Mouse (Mus musculus): Measurements from ENCODE around the gene Gm20696. TPM values are rescaled to one million over a fixed set of nuclear protein-coding genes. Genes with fewer than 3 reads are reported as not detected.

Gene Gm20696
- polyA plus RNA-seq, 1 experiment = not detected

DNA sequence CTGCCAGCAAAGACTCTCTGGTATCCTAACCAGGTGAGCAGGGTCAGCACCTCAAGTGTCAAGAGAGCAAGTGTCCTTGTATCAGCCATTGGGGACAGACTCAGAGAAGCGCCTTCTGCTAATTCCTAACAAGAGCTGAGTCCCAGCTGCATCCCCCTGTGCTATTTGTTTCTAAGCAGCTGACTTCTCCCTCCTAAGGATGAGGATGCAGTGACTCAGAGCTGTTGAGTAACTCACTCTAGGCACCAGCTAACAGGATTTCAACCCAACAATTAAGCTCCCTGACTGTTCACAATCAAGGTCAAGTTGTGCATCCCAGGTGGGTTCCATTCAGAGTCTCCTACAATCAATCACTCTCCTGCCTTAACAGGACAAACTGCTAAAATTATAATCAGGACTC is 49.2 kb downstream of the Gm20696 start:
- TF ChIP-seq GATA1 (IDR thresholded peaks at IDR 0.05; ENCODE audit: borderline replicate concordance, low read length) = no peak
- no peak for TF ChIP-seq FLI1 (IDR thresholded peaks at IDR 0.05; ENCODE audit: low read length)
- Histone ChIP-seq H3K36me3 (replicated peaks; ENCODE audit: low read length) (no peaks in the 10 kb centered on the region), H3K4me1 (peaks cover 3% of the 10 kb centered on the region; the same call in 1 of the 2 replicates)

DNA sequence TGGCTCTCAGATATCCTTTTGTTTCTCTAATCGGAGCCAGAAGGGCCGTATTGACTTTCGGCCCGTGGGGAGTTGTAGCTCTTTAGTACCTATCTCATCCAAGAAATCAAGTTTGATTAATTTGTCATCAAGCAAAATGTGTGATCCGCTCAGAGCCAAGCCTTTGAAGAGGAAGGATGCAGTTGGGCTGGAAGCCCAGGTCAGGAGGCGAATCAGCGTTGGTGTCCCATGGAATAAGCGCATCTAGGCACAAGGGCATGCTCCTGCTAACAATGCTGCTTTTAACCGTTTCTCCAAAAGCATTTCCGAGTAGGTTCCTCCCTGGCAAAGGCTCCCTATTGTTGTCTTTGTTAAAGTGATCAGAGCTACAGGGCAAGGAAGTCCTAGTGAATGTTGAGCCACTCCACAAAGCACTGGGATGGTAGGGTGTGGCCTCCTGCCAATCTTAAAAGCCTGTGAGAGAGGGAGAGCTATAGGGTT is 51.3 kb downstream of the Gm20696 start:
- no peaks in the 10 kb centered on the region for H3K9me3 ChIP-seq
- no peaks in the 10 kb centered on the region for H3K36me3 ChIP-seq (replicated peaks; ENCODE audit: low read length)
- peaks cover 6% of the 10 kb centered on the region for H3K27me3 ChIP-seq (replicated peaks)
- peaks cover 3% of the 10 kb centered on the region; the same call in 1 of the 2 replicates for H3K4me1 ChIP-seq
- H3K4me3 ChIP-seq (replicated peaks) = no peak overlapping the region
- TF ChIP-seq FLI1 (IDR thresholded peaks at IDR 0.05; ENCODE audit: low read length) (no peak), GATA1 (IDR thresholded peaks at IDR 0.05; ENCODE audit: borderline replicate concordance, low read length) (no peak)

More for the DNA sequence above, 49.2 kb downstream of the Gm20696 start:
- Histone ChIP-seq H3K9me3 (no peaks in the 10 kb centered on the region), H3K27me3 (replicated peaks) (peaks cover 6% of the 10 kb centered on the region), H3K4me3 (replicated peaks) (no peak overlapping the region)

DNA sequence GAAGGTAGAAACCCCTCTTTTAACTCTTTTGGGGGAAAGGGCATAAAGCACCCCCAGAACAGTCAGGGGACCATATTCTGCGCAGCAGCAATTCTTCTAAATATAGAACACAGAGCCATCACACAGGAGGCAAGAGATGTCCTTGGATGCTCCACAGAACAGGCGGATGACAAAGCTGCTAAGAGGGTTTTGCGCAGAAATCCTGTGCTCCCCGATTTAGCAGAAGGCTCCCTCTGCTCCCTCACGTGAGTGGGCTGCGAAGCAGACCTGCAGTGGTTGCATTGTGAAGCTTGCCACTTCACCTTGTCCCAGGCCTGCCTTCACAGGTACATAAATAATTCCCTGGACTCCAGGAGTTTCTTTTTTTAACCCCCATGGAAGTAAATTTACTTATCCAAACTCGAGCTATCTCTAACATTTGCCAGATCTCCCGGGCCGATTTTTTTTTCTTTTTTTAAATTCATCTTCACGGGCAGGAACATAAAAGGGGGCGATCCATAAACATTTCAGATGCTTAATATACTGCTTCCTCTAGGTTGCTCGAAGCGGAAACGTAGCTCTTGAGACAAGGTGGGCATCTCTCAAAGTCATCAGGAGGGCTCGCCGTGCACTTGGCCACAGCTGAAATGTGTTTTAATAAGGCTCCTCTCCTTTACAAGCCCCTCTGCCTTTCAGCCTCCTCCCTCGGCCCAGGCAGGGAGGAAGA is 51.9 kb downstream of the Gm20696 start:
- Histone ChIP-seq H3K4me1 (peaks cover 3% of the 10 kb centered on the region; the same call in 1 of the 2 replicates), H3K4me3 (replicated peaks) (no peak overlapping the region), H3K27me3 (replicated peaks) (peaks cover 6% of the 10 kb centered on the region), H3K36me3 (replicated peaks; ENCODE audit: low read length) (no peaks in the 10 kb centered on the region), H3K9me3 (no peaks in the 10 kb centered on the region)
- no peak for TF ChIP-seq GATA1 (IDR thresholded peaks at IDR 0.05; ENCODE audit: borderline replicate concordance, low read length)
- no peak for TF ChIP-seq FLI1 (IDR thresholded peaks at IDR 0.05; ENCODE audit: low read length)

DNA sequence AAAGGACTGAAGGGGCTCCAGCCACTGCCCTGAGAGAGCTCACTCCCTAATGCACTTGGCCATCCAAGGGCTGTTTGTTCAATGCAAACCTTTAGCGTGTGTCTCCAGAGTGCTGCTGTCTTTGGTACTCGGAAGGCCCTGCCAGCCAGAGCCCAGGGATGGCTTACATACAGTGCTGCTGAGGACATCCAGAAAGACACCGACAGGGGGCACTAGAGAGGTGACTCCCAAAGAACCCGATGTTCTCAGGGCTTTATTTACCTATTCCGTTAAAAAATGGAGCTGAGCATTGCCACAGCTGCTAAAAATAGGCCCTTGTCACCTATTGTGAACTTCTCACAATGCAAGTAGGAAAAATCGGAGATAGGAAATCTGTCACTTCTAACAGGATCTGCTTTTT is 54.7 kb downstream of the Gm20696 start:
- Histone ChIP-seq H3K27me3 (replicated peaks) (peaks cover 12% of the 10 kb centered on the region), H3K9me3 (no peaks in the 10 kb centered on the region), H3K36me3 (replicated peaks; ENCODE audit: low read length) (no peaks in the 10 kb centered on the region), H3K4me3 (replicated peaks) (no peak overlapping the region), H3K4me1 (no peaks in the 10 kb centered on the region)
- TF ChIP-seq GATA1 (IDR thresholded peaks at IDR 0.05; ENCODE audit: borderline replicate concordance, low read length) = no peak
- TF ChIP-seq FLI1 (IDR thresholded peaks at IDR 0.05; ENCODE audit: low read length) = no peak

DNA sequence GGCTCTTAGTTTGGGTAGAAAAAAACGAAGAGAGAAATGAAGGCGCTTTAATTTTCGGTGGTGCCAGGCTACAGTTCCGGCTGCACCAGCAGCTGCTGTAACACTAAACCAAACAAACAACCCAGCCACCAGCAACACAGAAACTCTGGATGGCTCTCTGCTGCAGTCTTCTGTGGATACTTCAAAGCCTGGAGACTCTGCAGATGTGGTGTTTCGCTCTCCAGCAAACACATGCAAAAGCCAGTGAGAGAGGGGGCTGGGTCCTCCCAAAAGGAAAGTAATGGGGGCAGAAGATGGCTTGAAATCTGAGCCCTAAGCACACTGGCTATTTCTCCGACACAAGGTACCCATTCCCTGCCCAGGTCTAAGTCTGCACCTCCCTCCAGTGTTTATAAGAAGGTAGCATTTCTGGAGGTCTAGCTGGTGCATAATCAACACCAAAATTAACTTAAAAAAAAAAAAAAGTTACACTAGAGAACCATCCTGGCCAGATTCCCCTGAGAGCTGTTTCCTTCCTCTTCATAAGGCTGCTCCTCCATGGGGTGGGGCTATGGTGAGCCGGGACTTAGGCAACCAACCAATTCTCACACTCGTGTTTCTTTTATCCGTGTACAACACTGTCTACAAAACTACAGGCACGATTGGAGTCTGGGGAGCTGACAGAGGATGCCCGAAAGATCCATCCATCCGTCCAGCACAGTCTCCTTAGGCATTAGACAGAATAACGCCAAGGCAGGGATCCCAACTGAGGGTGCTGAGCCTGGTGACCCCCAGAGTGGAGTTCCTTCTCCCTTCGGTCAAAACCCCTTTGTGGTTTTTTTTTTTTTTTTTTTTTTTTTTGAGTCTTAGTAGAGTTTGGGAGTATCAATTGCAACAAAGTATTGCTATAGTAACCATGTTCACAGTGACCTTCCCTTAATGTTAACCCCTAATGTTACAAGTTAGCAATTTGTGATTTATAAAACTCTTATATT is 55.9 kb downstream of the Gm20696 start:
- Histone ChIP-seq H3K9me3 (no peaks in the 10 kb centered on the region), H3K36me3 (replicated peaks; ENCODE audit: low read length) (no peaks in the 10 kb centered on the region), H3K4me3 (replicated peaks) (no peak overlapping the region), H3K27me3 (replicated peaks) (peaks cover 13% of the 10 kb centered on the region), H3K4me1 (no peaks in the 10 kb centered on the region)
- TF ChIP-seq FLI1 (IDR thresholded peaks at IDR 0.05; ENCODE audit: low read length) (no peak), GATA1 (IDR thresholded peaks at IDR 0.05; ENCODE audit: borderline replicate concordance, low read length) (no peak)

DNA sequence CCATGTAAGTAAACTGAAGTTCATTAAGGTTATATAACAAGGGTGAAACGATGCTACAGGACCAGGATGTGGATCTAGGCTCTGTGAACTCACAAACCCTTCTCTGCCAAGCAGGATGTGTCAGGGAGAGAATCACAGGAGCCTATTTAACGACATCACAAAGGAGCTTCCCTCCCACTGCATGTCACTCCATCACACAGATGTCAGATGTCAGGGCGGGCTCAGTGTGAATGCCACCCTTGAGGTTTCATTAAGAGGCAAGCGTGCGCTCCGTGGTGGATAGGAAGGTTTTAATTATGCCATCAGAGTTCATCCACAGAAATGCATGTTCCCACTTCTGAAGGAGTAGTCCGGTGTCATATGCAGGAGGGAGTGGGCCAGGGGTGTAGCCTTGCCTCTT is 60.5 kb downstream of the Gm20696 start:
- peaks cover 2% of the 10 kb centered on the region; the same call in 1 of the 2 replicates for H3K4me1 ChIP-seq
- peaks cover 9% of the 10 kb centered on the region for H3K27me3 ChIP-seq (replicated peaks)
- no peak overlapping the region for H3K4me3 ChIP-seq (replicated peaks)
- no peaks in the 10 kb centered on the region for H3K36me3 ChIP-seq (replicated peaks; ENCODE audit: low read length)
- no peaks in the 10 kb centered on the region for H3K9me3 ChIP-seq
- no peak for TF ChIP-seq FLI1 (IDR thresholded peaks at IDR 0.05; ENCODE audit: low read length)

DNA sequence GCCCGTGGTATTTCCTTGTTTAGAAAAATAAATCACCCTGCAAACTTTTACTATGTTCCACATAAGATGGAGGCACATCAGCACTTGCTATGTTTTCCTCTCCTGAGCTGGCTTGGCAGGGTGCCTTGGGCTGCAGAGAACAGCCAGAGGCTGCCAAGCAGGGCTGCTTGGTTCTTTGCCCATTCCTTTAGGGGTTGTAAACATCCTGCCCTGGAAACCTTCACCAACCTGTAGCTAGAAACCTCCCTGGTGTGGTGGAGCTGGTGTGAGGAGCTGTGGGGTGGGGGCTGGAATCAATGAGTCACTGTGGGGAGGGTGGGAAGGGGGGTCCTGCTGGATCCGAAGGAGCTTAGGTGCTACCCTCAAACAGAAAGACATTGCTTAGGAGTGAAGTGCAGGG is 61.8 kb downstream of the Gm20696 start:
- no peaks in the 10 kb centered on the region for H3K9me3 ChIP-seq
- TF ChIP-seq GATA1 (IDR thresholded peaks at IDR 0.05; ENCODE audit: borderline replicate concordance, low read length) (no peak), FLI1 (IDR thresholded peaks at IDR 0.05; ENCODE audit: low read length) (no peak)
- H3K36me3 ChIP-seq (replicated peaks; ENCODE audit: low read length) = no peaks in the 10 kb centered on the region
- H3K4me1 ChIP-seq = peaks cover 13% of the 10 kb centered on the region
- peaks cover 9% of the 10 kb centered on the region for H3K27me3 ChIP-seq (replicated peaks)
- no peak overlapping the region for H3K4me3 ChIP-seq (replicated peaks)

DNA sequence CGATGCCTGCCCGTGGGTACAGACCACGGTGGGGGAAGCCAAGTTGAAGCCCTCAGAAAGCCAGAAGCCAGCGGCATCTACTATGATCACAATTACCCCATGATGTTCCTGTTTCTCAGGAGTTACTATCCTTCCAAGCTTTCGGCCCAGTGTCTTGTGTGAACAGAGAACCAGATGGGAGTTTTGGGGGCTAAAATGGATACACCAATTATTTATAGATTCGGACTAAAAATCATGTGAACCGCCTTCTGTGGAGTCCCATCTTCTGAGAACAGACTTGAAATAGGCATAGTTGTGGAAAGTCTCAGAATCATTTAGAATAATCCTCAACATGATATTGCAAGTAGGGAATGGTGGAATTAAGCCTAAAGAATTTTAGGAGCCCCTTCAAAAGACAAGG is 64.2 kb downstream of the Gm20696 start:
- no peak for TF ChIP-seq FLI1 (IDR thresholded peaks at IDR 0.05; ENCODE audit: low read length)
- no peak for TF ChIP-seq GATA1 (IDR thresholded peaks at IDR 0.05; ENCODE audit: borderline replicate concordance, low read length)
- no peaks in the 10 kb centered on the region for H3K36me3 ChIP-seq (replicated peaks; ENCODE audit: low read length)
- H3K27me3 ChIP-seq (replicated peaks) = peaks cover 4% of the 10 kb centered on the region
- no peak overlapping the region for H3K4me3 ChIP-seq (replicated peaks)
- H3K9me3 ChIP-seq = no peaks in the 10 kb centered on the region
- peaks cover 16% of the 10 kb centered on the region for H3K4me1 ChIP-seq

DNA sequence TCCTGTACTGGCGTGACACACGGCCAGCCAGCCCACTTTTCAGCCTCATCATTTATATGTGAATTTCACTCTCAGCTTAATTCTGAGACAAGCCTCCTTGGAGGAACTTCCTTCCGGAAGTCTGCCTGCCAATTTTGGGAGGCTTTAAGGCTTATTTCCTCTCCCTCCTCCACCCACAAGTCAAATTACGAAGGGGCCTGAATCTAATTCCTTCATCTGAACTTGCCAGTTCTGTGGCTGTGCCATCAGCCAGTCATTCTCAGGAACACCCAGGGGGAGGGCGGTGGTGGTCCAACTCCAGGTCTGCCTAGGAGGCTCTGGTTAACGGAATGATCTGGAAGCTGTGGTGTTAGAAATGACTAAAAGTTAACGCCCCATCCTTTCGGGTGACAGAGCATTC is 65.7 kb downstream of the Gm20696 start:
- Histone ChIP-seq H3K27me3 (replicated peaks) (peaks cover 2% of the 10 kb centered on the region), H3K4me3 (replicated peaks) (no peak overlapping the region), H3K36me3 (replicated peaks; ENCODE audit: low read length) (no peaks in the 10 kb centered on the region), H3K9me3 (no peaks in the 10 kb centered on the region), H3K4me1 (peaks cover 16% of the 10 kb centered on the region)
- TF ChIP-seq GATA1 (IDR thresholded peaks at IDR 0.05; ENCODE audit: borderline replicate concordance, low read length) (no peak), FLI1 (IDR thresholded peaks at IDR 0.05; ENCODE audit: low read length) (no peak)
